Mouse (Mus musculus): ENCODE results near the gene Mmp23. TPM values are rescaled to one million over a fixed set of nuclear protein-coding genes. Genes with fewer than 3 reads are reported as not detected.
"Not testable (repeated sequence)": the region's sequence is repeated elsewhere in the genome, so short reads cannot be mapped to it uniquely, and the experiment has no call there.

The Mmp23 gene
- total RNA-seq, 2 experiments from 2014 or later, result 3.9 to 4.8 TPM

DNA sequence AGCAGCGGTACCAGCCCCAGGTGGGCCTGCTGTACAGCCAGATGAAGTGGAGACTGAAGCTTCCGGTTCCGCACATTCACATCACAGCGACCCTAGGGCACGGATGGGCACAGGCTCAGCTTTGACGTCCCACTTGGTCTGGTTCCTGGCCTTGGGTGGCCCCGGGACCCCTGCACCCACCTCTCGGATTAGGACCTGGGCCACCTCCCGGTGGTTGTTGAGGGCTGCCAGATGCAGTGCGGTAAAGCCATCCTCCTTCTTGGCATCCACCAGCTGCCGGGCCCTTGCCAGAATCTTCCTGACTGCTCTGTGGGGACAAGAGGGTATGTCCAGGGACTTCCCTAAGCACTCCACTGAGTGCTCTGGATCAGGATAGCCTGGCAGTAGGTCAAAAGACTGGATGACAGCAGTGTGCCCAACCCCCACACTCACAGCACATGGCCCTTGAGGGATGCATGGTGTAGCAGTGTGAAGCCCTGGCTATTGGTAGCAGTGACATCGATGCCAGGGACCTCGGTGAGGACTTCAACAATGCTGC is 3.1 kb upstream of the Mmp23 start:
- no peak for DNase-seq
- intact Hi-C loops (cut with DNase I), result no loop called here

DNA sequence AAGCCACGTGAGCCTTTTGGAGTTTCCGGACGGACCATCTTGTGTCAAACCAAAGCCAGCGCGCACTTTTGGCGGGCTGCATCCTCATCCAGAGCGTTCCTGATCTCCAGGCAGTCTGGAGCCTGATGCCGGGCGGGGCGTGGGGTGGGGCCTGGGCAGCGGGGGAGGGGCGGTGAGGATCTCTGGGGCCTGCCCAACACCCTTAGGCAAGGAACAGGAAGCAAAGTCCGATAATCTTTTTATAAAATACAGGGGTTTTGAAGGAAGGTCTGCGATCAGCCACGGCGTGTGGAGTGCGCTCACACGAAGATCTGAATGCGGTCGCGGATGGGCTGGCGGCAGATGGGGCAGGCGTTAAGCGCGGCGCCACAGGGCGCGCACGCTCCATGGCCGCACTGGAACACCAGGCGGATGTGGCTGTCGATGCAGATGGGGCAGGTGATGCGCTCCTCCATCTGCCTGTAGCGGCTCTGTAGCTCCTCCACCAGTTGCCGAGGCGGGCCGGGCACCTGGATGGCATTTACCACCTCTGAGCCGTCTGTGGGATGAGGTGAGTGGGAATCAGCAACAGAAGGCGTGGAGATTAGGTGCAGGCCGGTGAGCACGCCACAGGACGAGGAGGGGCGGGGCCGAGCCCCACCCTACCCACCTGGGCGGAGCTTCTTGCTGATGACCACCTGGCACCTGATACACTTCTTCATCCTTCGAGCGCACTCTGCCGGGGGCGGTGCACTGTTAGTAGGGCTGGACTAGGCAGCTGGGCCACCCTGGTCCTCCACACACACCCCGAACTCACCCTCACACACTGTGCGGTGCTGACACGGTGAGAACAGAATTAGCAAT is 1.5 kb upstream of the Mmp23 start:
- DNase-seq, result peak; percentile 49
- intact Hi-C loops (cut with DNase I), result no loop called here

DNA sequence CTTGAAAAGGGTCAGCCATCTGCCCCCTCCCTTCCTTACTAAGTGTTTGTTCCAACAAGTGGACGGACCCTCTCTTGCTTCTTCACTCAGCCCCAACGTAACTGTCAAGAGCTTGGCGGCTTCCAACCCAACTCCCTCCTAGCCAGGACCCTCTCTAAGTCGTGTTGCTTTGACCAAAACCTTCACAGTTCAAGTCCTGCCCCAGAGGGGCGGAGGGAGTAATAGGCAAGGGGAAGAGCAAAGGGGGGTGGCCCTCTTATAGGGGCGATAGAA is 935 bp upstream of the Mmp23 start:
- intact Hi-C loops (cut with DNase I), result no loop called here
- DNase-seq, result no peak

DNA sequence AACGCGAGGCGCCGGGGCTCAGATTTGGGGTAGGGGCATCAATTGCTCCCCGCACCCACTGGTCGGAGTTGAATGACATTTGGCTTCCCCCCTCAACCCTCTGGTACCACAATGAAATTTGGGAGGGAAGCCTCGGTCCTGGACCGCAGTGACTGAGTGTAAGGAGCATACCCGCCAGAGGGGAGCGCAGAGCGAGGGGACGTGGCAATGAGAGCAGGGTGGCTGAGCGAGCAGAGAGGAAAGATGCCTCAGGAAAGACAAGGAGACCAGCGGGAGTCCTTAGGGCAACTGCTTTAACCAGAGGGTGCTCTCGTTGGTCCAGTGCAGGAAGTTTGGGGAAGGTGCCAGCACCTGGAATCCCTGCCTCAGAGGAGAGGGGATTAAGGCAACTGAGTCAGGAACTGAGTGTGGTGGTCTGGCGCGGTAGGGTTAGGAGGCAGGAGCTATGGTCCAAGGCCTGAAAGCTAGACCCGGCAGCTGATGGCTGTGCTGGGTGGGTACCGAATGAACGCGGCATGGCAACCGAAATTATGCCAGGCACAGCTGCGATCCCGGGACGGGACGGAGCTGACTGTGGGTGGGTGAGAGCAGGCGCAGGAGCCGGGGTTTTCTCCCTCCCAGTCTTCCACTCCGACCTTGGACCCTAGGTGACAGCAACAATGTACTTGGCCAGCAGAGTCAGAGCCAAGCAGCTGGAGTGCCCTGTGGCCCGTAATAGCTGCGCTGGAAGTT is 433 bp upstream of the Mmp23 start:
- intact Hi-C loops (cut with DNase I), result no loop called here
- peak; percentile 39 for DNase-seq

DNA sequence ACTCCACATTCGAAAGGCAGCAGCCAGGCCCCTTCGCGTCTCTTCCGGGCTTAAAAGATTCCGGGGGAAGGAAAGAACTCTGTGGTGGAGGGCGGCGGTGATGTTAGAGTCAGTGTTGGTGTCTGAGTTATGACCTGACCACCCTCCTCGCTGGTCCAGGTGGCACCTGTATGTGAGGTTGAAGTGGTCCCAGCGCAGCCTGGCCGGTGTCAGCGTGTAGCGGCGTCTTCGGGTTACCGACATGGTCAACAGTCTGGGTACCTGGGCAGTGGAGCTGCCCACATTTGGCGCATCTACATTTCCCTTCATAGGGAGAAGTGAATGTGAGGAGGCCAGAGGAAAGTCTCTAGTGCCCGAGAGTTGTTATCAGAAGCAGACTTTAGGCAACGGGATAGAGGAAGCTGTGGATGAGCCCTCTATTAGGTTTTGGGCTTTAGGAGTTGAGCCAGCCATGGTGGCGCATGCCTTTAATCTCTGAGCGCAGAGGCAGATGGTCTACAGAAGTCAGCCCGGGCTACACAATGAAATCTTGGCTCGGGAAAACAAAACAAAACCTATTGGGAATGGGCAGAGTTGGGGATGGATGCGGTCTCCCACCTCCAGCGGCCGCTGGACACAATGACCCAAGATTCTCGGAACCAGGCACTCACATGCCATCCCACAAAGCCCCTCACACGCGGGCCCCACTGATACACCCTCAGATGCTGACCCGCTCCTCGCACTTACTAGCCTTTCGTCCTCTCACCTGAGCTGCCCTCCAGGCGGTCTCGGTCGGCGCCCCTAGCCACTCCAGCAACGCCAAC is 700 bp downstream of the Mmp23 start:
- no peak for DNase-seq
- intact Hi-C loops (cut with DNase I), result no loop called here

DNA sequence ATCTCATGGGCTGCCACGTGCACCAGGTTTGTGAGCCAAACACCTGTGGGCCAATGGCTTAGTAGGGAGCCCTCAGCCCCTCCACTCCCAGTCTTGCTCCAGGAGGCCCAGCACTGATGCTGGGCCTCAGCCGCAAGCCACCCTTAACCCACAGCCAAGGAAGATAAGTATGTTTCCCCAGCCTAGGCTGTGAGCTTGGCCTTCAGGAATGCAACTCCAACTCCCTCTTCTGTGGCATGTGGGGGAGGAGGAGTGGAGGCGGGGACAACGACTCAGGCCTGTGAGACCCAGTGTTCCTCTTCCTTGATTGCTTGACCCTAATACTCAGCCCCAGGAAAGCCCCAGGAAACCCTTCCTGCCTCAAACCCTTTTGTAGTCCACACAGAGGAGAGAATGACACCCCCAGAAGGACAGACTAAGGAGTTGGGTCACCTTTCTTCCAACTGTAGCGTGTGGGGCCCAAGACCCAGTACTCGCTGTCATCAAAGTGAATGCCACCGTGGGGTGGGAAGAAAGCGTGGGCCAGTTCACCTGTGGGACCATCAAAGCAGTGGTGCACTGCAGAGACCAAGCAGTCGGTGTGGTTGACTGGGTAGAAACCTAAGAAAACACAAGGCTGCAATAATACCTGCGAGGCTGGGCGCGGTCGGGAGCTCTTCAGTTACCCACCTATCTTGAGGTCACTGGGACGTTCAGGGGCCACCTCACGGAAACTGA is 1.5 kb downstream of the Mmp23 start:
- no peak for DNase-seq
- intact Hi-C loops (cut with DNase I), result no loop called here

DNA sequence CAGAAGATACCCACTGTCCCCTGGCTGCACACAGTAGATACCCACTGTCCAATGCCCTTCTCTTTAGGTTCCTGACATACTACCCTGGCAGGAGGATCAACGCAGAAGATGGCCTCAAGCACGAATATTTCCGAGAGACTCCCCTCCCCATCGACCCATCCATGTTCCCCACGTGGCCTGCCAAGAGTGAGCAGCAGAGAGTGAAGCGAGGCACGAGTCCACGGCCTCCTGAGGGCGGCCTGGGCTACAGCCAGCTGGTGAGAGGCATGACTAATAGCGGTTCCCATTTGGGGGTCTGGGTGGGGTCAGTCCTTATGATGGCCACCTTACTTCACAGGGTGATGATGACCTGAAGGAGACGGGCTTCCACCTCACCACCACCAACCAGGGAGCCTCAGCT is 3.8 kb downstream of the Mmp23 start:
- intact Hi-C loops (cut with DNase I), result no loop called here
- no peak for DNase-seq

DNA sequence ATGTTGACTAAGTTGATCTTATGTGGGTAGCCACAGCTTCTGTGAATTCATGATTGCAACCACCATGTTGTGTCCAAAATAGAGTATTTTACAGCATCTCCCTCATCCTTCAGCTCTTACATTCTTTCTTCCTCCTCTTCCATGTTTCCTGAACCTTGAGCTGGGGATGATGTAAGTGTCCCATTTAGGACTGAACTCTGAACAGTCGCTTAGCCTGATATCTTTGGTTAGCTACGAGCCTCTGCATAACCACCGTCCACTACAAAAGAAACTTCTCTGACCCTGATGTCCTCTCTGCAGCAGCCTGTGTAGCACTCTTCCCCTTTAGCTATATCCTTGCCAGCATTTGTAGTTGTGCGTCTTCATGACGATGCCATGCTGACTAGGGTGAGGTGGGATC is 7.5 kb downstream of the Mmp23 start:
- intact Hi-C loops (cut with DNase I), result no loop called here
- no peak for DNase-seq

DNA sequence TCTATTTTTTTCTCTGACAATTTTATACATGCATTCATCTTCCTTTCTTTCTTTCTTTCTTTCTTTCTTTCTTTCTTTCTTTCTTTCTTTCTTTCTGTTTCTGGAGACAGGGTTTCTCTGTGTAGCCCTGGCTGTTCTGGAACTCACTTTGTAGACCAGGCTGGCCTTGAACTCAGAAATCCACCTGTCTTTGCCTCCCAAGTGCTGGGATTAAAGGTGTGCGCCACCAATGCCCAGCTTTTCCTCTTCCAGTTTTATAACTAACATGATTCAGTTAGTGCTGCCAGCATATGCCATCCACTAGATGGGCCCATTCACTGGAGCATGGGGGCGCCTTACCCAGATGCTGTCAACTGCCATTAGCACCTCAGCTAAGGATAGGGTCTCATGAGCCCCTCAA is 7.9 kb downstream of the Mmp23 start, which contains the start of gene Gm10563:
TSS of gene Gm10563 (minus strand) at position 101 of the 400 bp plus-strand sequence.
- DNase-seq; intact Hi-C loops (cut with DNase I): not testable (repeated sequence)

DNA sequence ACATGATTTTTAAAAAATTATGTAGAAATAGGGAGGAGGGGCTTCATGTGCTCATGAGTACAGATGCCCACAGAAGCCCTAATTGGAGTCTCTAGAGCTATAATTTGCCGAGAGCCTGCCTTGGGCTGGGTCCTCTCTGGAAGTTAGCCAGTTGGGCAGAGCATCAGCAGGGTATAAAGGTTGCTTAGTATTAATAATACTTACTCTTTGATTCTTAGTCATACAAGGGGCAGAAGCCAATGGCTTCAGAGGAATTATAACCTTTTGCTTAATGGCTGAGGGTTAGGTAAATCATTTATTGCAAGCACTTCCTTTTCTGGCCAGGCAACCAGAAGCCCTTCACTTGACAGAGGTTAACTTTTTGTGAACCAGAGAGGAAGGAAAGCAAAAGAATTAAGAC is 9.7 kb downstream of the Mmp23 start:
- no peak for DNase-seq
- intact Hi-C loops (cut with DNase I), result no loop called here

DNA sequence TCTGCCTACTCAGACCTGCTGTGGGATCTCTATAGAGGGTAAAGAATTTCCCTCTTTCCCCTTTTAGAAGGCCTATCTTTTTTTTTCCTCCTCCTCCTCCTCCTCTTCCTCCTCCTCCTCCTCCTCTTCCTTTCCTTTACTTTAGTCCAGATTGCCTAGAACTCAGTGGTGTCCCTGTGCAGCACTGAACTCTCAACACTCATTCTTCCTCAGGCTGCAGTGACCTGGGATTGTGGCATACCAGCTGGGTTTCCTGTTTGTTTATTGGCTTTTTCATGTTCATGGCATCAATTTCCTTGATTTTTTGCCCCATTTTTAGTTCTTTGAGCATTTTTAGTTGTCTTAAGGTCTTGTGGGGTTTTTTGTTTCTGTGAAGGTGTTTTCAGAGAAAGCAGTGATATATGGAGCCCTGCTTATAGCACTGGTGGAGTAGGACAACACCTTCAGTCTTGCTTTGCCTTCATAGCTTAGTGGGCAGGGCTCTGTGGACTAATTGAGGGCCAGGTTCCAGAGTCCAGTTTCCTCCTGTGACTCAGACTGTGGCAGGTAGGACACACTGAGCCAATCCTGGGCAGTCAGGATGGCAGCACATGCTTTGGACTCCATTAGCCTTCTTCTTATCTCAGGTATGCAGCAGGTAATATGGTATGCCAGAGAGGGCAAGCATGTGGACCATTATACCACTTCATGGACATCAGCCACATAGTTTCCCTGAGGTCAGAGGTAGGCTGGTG is 17.3 kb downstream of the Mmp23 start:
- intact Hi-C loops (cut with DNase I), result no loop called here
- DNase-seq, result no peak

DNA sequence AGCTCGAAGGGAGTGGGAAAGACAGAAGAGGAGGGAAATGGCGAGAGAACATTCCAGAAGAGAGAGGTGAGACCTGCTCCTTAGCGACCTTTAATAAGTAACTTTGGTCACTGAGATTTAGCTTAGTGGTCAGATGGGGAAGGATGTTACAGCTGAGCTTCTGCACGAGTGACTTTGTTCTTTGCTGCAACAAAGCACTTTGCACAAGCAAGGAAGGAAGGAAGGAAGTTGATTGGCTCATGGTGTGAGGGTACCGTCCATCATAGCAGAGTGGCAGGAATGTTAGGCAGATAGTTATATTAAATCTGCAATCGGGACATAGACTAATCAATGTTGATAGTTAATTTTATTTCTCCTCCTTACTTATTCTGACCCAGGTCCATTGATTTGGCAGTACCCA is 22.9 kb downstream of the Mmp23 start:
- DNase-seq, result no peak
- intact Hi-C loops (cut with DNase I), result no loop called here

DNA sequence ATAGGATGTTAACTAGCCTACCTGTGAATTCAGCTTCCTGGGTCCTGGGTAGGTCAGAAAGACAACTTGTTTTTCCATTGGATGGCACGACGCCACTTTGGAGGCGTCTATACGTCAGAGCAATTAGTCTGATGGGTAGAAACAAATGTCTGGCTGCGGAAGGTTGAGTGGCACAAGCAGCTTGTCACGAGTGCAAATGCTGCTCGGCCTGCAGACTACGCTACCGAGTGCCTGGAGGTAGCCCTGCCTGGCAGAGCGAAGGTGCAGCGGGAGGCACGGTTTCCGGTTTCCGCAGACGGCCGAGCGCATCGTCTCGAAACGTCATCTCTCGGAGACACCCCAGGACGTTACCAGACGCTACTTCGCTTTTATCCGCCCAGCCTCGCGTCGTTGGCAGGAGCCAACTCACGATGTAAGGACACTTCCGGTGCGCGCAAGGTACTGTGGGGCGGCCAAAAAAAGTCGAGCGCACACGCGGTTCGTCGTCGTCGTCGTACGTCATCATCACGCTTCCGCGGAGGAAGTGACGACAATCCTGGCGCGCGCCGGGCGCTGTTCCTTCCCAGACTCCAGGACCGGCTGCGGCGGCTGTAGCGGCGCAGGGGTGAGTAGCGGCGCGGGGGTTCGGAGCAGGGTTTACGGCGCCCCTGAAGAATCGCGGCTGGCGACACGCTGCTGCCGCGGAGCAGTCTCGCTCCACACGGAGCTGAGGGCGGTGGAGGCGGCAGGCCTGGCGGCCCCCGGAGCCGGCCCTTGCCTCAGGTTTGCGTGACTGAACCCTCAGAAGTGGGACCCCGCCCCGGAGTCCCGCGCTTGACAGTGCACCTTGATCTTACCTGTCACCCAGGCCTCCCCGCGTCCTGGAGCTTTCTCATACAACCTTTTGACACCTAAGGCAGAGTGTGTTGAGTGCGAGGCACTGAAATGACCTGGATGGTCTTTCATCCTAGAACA is 28.6 kb downstream of the Mmp23 start, which contains the start of gene Cdk11b:
TSS of gene Cdk11b (plus strand) at position 517 of the 954 bp plus-strand sequence.
- intact Hi-C loops (cut with DNase I), result no loop called here
- DNase-seq, result peak; percentile 97

DNA sequence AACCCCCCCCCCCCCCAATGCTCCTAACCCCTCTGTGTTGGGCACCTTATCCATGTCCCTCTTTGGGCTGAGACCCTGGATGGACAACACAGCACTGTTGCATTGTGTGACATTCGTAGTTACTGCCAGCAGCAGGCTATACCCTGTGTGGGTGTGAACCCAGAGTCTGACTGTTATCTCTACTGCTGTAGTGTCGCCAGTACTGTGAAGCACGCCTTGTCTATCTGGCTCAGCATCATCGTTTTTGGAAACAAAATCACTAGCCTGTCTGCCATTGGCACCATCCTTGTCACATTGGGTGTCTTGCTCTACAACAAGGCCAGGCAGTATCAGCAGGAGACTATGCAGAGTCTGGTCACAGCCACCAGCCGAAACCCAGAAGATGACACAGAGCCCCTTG is 34.9 kb downstream of the Mmp23 start:
- intact Hi-C loops (cut with DNase I), result no loop called here

DNA sequence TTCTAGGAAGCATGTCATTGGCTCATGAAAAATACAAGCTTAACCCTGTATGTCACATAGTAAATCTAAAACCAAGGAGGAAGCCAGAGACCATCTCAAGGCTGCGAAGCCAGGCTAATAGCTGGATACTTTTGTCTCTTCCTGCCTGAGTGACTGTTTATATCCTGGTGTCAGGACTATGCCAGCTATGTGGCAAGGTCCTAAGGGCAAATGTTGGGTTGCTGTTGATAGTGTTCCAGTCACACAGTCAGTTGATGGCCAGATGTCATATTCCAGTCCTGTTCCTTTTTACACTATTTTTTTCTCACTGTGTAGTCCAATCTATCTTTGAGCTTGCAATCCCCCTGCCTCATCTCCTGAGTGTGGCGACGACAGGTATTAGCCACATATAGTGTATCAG is 39.9 kb downstream of the Mmp23 start:
- intact Hi-C loops (cut with DNase I), result no loop called here
- no peak for DNase-seq

More for the DNA sequence above, 34.9 kb downstream of the Mmp23 start:
- DNase-seq, result no peak

DNA sequence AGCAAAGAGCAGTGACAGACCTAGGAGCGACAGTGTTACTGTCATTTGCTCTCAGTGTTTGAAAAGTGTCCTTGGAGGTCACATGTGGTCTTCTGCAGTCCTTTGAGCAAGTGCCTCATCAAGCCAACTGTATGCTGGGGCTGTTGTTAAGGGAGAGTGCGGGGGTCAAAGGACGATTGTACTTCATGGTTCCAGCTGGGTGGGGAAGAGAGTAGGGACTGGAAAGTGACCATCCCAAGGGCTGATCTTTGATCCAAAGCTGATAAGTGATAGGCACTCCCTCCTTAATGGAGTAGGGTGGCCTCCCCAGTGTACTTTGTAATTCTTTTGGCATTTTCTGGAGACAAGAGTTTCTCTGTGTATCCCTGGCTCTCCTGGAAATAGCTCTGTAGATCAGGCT is 41.3 kb downstream of the Mmp23 start:
- DNase-seq, result no peak
- intact Hi-C loops (cut with DNase I), result no loop called here

DNA sequence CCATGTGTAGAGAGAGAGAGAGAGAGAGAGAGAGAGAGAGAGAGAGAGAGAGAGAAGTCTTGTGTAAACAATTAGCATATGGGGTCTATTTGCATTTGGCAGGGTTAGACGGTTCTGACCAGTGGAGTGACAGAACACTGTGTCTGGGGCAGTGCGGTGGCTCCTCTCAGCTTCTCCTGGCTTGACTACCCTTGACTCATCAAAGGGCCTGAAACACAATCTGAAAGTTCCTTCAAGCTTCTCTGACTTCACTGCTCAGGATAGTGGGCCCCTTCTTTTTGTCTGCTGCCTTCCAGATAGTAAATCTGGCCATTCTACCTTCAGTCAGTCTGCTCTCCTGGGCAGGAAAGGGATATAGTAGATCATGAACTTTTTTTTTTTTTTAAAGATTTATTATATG is 46.4 kb downstream of the Mmp23 start:
- intact Hi-C loops (cut with DNase I), result no loop called here
- DNase-seq, result no peak

DNA sequence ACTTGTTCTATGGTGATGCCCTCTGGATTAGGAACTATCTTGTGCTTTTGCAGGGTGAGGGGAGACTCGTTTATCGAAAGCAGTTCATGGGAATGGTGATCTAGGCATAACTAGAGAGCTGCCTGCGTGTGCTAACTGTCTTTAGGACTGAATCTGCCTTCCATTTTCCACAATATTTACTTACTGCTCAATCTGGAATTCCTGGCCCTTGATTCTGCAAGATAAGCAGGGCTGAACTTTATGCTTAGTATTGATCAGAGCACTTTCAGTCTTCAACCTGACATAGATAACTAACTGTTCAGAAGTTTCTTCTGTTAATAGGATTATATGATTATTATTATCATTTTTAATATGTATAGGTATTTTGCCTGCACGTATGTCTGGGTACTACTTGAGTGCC is 48.1 kb downstream of the Mmp23 start:
- no peak for DNase-seq
- intact Hi-C loops (cut with DNase I), result no loop called here

DNA sequence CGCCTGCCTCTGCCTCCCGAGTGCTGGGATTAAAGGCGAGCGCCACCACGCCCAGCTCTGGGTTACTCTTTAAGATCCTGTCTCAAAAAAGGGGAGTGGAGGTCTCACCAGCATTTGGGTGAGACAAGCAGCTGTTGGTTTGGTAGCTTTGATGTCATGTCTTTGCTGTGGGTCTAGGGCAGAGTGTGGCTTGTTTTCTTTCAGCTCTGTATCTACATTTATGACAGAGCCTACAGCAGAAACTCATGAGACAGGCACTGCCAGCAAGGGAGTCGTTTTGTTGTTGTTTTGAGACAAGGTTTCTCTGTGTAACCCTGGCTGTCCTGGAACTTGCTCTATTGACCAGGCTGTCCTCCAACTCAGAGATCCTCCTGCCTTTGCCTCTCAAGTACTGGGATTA is 49.4 kb downstream of the Mmp23 start:
- DNase-seq, result no peak
- intact Hi-C loops (cut with DNase I), result no loop called here

Measured in left cerebral cortex, postnatal 4 days (tissue).